Mouse (Mus musculus) testis, adult 2 months (tissue): Measurements from ENCODE around the gene Kcnj16. TPM values are rescaled to one million over a fixed set of nuclear protein-coding genes. Genes with fewer than 3 reads are reported as not detected.

Source experiments
- H3K27ac ChIP-seq: fragments of 200-500 bp; 2 replicates; pipeline ENCODE4 v1.5.1; 2012; ENCODE audit warnings: low read depth, low read length; ENCODE audit not compliant: control insufficient read depth, insufficient read depth
- H3K27me3 ChIP-seq: fragments of 200-500 bp; 2 replicates; pipeline ENCODE4 v1.6.1; 2012; ENCODE audit warnings: mild to moderate bottlenecking, low read length, moderate library complexity; ENCODE audit not compliant: control insufficient read depth, insufficient read depth
- H3K36me3 ChIP-seq: fragments of 200-500 bp; 2 replicates; pipeline ENCODE4 v1.6.1; 2012; ENCODE audit warnings: mild to moderate bottlenecking, low read length; ENCODE audit not compliant: control insufficient read depth, insufficient read depth
- H3K4me1 ChIP-seq: fragments of 200-500 bp; 2 replicates; pipeline ENCODE4 v1.6.1; 2012; ENCODE audit warnings: low read length; ENCODE audit not compliant: control insufficient read depth, insufficient read depth
- H3K4me3 ChIP-seq: fragments of 200-500 bp; 2 replicates; pipeline ENCODE4 v1.5.1; 2012; ENCODE audit warnings: low read depth, mild to moderate bottlenecking, low read length, moderate library complexity, mixed read lengths; ENCODE audit not compliant: control insufficient read depth
- CTCF ChIP-seq: fragments of 200-500 bp; IDR thresholded peaks from 2 replicates; pipeline ENCODE4 v1.5.1; 2012; ENCODE audit warnings: low read depth, mild to moderate bottlenecking, inconsistent platforms, low read length, moderate library complexity; ENCODE audit not compliant: control insufficient read depth, insufficient read depth, insufficient replicate concordance
- POLR2A ChIP-seq: fragments of 200-500 bp; IDR thresholded peaks from 2 replicates; pipeline ENCODE4 v1.6.1; 2012; ENCODE audit warnings: low read depth, mild to moderate bottlenecking, inconsistent platforms, low read length, moderate library complexity; ENCODE audit not compliant: control insufficient read depth
- polyA plus RNA-seq: library from polyadenylated mRNA; depleted of rRNA; stranded (reverse); fragments of >200 nt; gene quantifications from 2 replicates; pipeline ENCODE4 v1.2.3, GENCODE M21; 2012

Kcnj16 gene
- polyA plus RNA-seq, 1 experiment: not detected

DNA sequence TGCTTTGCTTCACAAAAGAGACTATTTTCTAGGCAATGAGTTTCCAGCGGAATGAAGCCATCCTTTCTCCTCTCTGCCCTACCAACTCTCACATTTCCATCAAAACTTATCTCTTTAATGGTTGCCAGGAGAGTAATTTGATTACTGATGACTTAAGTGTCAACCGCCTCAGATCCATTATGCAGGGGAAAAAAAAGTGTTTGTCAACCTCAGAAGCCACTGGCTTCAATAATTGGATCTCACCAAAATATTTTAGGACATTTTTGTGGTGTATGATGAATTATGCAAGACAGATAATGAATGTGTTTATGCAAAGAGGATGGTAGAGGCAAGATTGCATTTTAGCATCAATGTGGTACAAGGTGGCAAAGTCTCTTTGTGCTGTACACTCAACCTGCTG lies 52.4 kb downstream of the Kcnj16 start:
- TF ChIP-seq POLR2A (no peak), CTCF (no peak)
- no peak overlapping the region for H3K4me3 ChIP-seq
- H3K27ac ChIP-seq: no peak overlapping the region
- no peaks in the 10 kb centered on the region for H3K36me3 ChIP-seq
- H3K4me1 ChIP-seq: no peaks in the 10 kb centered on the region
- H3K27me3 ChIP-seq: no peaks in the 10 kb centered on the region

DNA sequence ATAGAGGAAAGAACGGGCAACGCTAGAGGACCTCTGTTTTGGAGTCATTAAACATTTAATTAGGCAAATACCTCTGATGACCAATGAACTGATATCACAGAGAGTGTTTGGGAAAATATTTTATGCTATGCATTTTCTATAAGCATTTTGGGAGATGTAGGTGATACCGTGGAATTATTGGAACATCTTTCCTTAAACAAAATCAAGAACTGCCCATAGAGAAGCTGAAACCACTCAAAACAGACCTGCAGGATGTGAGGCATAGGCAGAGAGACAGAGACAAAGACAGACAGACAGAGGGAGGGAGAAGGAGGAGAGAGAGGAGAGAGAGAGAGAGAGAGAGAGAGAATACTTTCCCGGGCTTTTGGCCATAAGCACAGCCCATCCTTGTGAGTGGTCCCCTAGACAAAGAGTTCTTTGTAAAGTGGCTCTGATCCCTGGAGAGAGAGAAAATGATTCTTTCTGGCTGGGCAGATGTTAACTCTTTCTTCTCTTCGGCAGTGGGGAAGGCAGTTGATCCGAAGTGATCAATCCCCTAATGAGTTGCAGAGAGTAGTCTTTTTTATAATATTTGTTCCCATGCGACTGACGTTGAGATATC lies 54.9 kb downstream of the Kcnj16 start:
- Histone ChIP-seq H3K4me1 (no peaks in the 10 kb centered on the region), H3K27me3 (no peaks in the 10 kb centered on the region), H3K36me3 (no peaks in the 10 kb centered on the region), H3K4me3 (no peak overlapping the region), H3K27ac (no peak overlapping the region)
- TF ChIP-seq POLR2A (no peak), CTCF (no peak)

DNA sequence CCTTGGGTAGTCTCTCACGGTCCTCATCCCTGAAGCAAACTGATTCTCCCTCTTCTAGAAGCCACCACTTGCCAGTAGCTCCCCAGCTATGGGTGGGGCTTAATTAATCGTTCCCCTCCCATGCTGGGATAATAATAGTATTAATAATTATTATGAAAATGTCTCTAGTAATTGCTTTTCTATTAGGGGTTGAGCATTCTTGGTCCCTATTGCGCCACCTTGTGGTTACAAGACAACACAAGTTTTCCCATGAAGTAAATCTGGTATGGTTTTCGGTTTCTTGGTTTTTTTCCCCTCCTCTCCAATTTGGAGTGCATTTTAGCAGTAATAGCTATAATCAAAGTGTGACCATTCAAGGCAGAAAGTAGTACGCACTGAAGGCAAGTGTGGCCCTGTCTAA lies 74.3 kb downstream of the Kcnj16 start:
- TF ChIP-seq CTCF: no peak
- TF ChIP-seq POLR2A: no peak
- Histone ChIP-seq H3K36me3 (no peaks in the 10 kb centered on the region), H3K4me1 (no peaks in the 10 kb centered on the region), H3K4me3 (no peak overlapping the region), H3K27me3 (no peaks in the 10 kb centered on the region), H3K27ac (no peak overlapping the region)

DNA sequence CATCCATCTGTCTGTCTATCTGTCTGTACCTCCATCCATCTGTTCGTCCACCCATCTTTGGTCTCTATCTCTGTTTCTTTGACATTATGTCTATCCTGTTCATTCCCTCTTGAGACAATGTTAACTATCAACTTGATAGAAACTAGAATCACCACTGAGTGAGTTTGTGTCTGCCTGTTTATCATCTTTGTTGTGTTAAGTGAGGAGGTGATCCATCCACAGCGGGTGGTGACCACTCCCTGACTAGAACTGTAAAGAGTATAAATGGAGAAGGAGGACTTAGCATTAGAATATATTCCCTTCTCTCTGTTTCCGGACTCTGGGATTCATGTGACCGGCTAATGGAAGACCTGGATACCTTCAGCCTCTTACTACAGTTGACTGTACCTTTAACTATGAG lies 75.5 kb downstream of the Kcnj16 start:
- Histone ChIP-seq H3K36me3 (no peaks in the 10 kb centered on the region), H3K27me3 (no peaks in the 10 kb centered on the region), H3K4me3 (no peak overlapping the region), H3K27ac (no peak overlapping the region), H3K4me1 (no peaks in the 10 kb centered on the region)
- no peak for TF ChIP-seq CTCF
- TF ChIP-seq POLR2A: no peak

DNA sequence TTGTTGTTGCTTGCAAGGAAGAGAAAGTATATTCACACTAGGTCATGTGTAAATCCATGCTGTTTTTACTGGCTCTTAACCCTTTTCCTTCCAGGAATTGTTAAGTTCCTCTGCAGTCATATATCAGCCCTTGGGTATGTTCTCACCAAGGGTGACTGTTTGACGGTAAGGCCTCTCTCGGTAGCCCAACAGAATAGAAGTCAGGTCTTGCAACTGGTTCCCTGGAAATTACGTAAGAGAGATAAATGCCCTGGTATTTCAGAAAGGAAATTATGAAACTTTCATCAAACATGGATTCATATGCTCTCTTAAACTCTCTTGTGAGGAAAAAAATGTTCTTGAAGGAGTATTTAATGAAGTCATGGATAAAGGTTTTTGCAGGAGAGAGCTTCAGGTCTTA lies 86.4 kb downstream of the Kcnj16 start:
- Histone ChIP-seq H3K4me3 (no peak overlapping the region), H3K27ac (no peak overlapping the region), H3K4me1 (no peaks in the 10 kb centered on the region), H3K27me3 (no peaks in the 10 kb centered on the region), H3K36me3 (no peaks in the 10 kb centered on the region)
- TF ChIP-seq POLR2A (no peak), CTCF (no peak)

DNA sequence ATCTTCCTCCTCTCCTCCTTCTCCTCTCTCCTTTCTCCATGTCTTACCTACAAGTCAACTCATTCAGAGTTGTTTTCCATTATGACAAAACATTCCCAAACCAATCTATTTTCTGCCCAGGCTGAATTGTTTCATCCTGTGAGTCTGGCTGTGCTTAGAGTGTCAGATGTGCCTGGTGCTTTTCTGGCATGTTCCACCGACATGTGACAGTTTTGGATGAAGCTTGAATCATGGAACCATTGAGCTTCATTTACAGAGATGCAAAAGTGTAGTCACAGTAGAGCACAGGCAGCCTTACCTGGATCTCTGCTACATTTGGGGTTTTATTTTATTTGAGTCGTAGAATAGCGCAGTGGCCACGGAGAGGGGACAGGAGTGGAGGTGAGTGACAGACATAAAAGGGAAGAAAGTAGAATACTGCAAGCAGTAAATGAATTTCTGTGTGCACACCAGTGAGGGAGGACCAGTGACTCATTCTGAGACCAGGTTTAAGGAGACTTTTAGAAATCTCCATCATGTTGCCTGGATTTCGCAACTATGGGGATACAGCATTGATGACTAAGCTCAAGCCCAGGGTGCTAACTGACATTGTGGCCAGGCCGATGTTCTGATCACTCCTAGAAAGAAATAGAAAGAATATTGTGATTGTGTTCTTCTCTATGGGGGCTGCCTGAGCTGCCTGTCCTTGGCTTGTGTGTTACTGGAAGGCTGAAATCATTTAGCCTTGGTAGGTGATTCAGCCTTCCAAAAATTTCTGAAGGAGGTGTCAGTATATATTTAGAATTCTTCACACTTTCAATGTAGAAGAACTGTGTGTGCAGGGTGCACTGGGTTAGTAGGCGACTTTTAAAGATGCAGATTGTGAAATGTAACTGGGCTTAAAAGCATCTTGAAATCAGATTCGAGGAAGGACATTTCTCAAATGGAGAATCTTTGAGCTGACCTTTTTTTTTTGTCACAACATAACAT lies 87.3 kb downstream of the Kcnj16 start:
- Histone ChIP-seq H3K4me1 (no peaks in the 10 kb centered on the region), H3K4me3 (no peak overlapping the region), H3K27ac (no peak overlapping the region), H3K36me3 (no peaks in the 10 kb centered on the region), H3K27me3 (no peaks in the 10 kb centered on the region)
- TF ChIP-seq POLR2A (no peak), CTCF (no peak)

DNA sequence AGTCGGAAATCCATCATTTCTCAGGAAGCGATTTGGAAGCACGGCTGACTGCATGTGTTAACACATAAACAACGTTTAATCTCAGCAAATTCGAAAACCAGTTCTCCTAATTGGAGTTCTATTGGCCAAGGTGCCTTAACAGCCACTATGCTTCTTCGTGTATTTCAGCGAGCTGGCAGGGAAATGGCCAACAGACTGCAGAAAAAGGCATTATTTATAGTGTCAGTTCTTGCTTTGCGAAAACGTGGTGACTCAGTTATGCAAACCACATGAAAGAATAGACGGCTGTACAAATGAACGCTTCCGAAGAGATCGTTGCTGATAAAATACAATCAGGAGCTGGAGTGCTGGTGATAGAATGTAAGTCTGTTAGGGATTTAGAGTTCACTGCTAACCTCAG lies 88.2 kb downstream of the Kcnj16 start:
- Histone ChIP-seq H3K27me3 (no peaks in the 10 kb centered on the region), H3K27ac (no peak overlapping the region), H3K36me3 (no peaks in the 10 kb centered on the region), H3K4me3 (no peak overlapping the region), H3K4me1 (no peaks in the 10 kb centered on the region)
- TF ChIP-seq CTCF (no peak), POLR2A (no peak)
